Mouse (Mus musculus) testis, postnatal 14 days (tissue): ENCODE measurements around the gene Trappc12.

Source experiments
- DNase-seq: peaks from one replicate; pipeline ENCODE4 v3.0.0; 2021; ENCODE audit warnings: low spot score

Gene Trappc12

GRCm38 (mm10) chr12:28688996-28689395, 61.3 kb downstream of the Trappc12 start:
- DNase-seq, result no peak

GRCm38 (mm10) chr12:28686199-28686879, 63.9 kb downstream of the Trappc12 start:
- no peak for DNase-seq

- DNase-seq, result no peak
These were observed 64.5 kb downstream of the Trappc12 start for GRCm38 (mm10) chr12:28685771-28686170.

GRCm38 (mm10) chr12:28684674-28685073, 65.6 kb downstream of the Trappc12 start:
- no peak for DNase-seq

GRCm38 (mm10) chr12:28675925-28676209, 74.4 kb downstream of the Trappc12 start:
- no peak for DNase-seq

- peak; percentile 85 for DNase-seq
These were observed 74.9 kb downstream of the Trappc12 start, which contains the start of gene Adi1 for GRCm38 (mm10) chr12:28675121-28675924. TSS of gene Adi1 (plus strand) at chr12:28675231.

GRCm38 (mm10) chr12:28674038-28674720, 76.1 kb downstream of the Trappc12 start:
- DNase-seq, result no peak

- no peak for DNase-seq
These were observed 83.0 kb downstream of the Trappc12 start for GRCm38 (mm10) chr12:28667287-28667686.

- no peak for DNase-seq
These were observed 83.5 kb downstream of the Trappc12 start for GRCm38 (mm10) chr12:28666734-28667133.

GRCm38 (mm10) chr12:28662628-28663027, 87.6 kb downstream of the Trappc12 start:
- DNase-seq, result no peak

- peak; percentile 89 for DNase-seq
These were observed 100.8 kb downstream of the Trappc12 start, which contains the start of gene Rnaseh1 for GRCm38 (mm10) chr12:28649141-28650110. TSS of gene Rnaseh1 (plus strand) at chr12:28649602.
